Mouse (Mus musculus) urinary bladder, adult 2 months (tissue): ENCODE measurements around the gene Tmem170b. TPM values are rescaled to one million over a fixed set of nuclear protein-coding genes. Genes with fewer than 3 reads are reported as not detected.
"Not testable (repeated sequence)": the region's sequence is repeated elsewhere in the genome, so short reads cannot be mapped to it uniquely, and the experiment has no call there.

Source experiments
- DNase-seq: peaks from one replicate; pipeline ENCODE4 v3.0.0; 2022; ENCODE audit warnings: low spot score
- polyA plus RNA-seq: library from polyadenylated mRNA; depleted of rRNA; stranded (reverse); fragments of >200 nt; gene quantifications from 2 replicates; pipeline ENCODE4 v1.2.3, GENCODE M21; 2012; rRNA removed

The Tmem170b gene
- polyA plus RNA-seq, 1 experiment: 4.0 TPM

GRCm38 (mm10) chr13:41669951-41670350 is 64.2 kb downstream of the Tmem170b start:
- no peak for DNase-seq

GRCm38 (mm10) chr13:41670386-41671130 is 64.9 kb downstream of the Tmem170b start:
- no peak for DNase-seq

- DNase-seq: no peak
These were observed 65.5 kb downstream of the Tmem170b start for GRCm38 (mm10) chr13:41671136-41671705.

- not testable (repeated sequence) for DNase-seq
These were observed 67.2 kb downstream of the Tmem170b start for GRCm38 (mm10) chr13:41672904-41673303.

- no peak for DNase-seq
These were observed 67.8 kb downstream of the Tmem170b start for GRCm38 (mm10) chr13:41673541-41673940.

GRCm38 (mm10) chr13:41674608-41675007 is 68.9 kb downstream of the Tmem170b start:
- DNase-seq: not testable (repeated sequence)

- no peak for DNase-seq
These were observed 69.8 kb downstream of the Tmem170b start for GRCm38 (mm10) chr13:41675498-41675897.

- no peak for DNase-seq
These were observed 70.5 kb downstream of the Tmem170b start for GRCm38 (mm10) chr13:41675966-41676835.

GRCm38 (mm10) chr13:41676836-41677186 is 71.1 kb downstream of the Tmem170b start:
- no peak for DNase-seq

- no peak for DNase-seq
These were observed 75.3 kb downstream of the Tmem170b start for GRCm38 (mm10) chr13:41680854-41681549.

- DNase-seq: no peak
These were observed 76.8 kb downstream of the Tmem170b start for GRCm38 (mm10) chr13:41682341-41683119.

- DNase-seq: no peak
These were observed 77.8 kb downstream of the Tmem170b start for GRCm38 (mm10) chr13:41683356-41684012.

- no peak for DNase-seq
These were observed 79.8 kb downstream of the Tmem170b start for GRCm38 (mm10) chr13:41685499-41685898.

- DNase-seq: no peak
These were observed 83.3 kb downstream of the Tmem170b start for GRCm38 (mm10) chr13:41689055-41689454.

- DNase-seq: no peak
These were observed 83.9 kb downstream of the Tmem170b start for GRCm38 (mm10) chr13:41689598-41690045.

Other genes starting within 250 kb of the Tmem170b start
- 13.4 and 15.4 TPM in 2 replicates for gene Nedd9, start 118.5 kb upstream of the Tmem170b start, polyA plus RNA-seq
- gene Adtrp, start 241.8 kb downstream of the Tmem170b start, polyA plus RNA-seq: 16.6 and 23.3 TPM in 2 replicates